Mouse (Mus musculus) midbrain, embryonic 15.5 days (tissue): ENCODE data around the gene Btbd9. TPM values are rescaled to one million over a fixed set of nuclear protein-coding genes. Genes with fewer than 3 reads are reported as not detected.

Experiments used
- ATAC-seq: fragments of 200-750 bp; cut with Nextera tagmentation; replicated peaks from 2 replicates; pipeline ENCODE4 v1.8.0; 2017; ENCODE audit warnings: moderate TSS enrichment
- H3K27ac ChIP-seq: fragments of 300-500 bp; sonication (generic); 2 replicates; pipeline ENCODE4 v1.5.1; 2015; ENCODE audit warnings: mild to moderate bottlenecking, inconsistent platforms
- H3K27me3 ChIP-seq: fragments of 300-500 bp; sonication (generic); replicated peaks from 2 replicates; pipeline ENCODE4 v1.6.1; 2015; ENCODE audit warnings: inconsistent platforms
- H3K36me3 ChIP-seq: fragments of 300-500 bp; sonication (generic); replicated peaks from 2 replicates; pipeline ENCODE4 v1.6.1; 2015; ENCODE audit warnings: inconsistent platforms
- H3K4me1 ChIP-seq: fragments of 300-500 bp; sonication (generic); 2 replicates; pipeline ENCODE4 v1.6.1; 2015; ENCODE audit warnings: inconsistent platforms
- H3K4me2 ChIP-seq: fragments of 300-500 bp; sonication (generic); 2 replicates; pipeline ENCODE4 v1.6.1; 2015; ENCODE audit warnings: inconsistent platforms, mild to moderate bottlenecking, moderate library complexity
- H3K4me3 ChIP-seq: fragments of 300-500 bp; sonication (generic); 2 replicates; pipeline ENCODE4 v1.5.1; 2015; ENCODE audit warnings: mild to moderate bottlenecking, inconsistent platforms
- H3K9ac ChIP-seq: fragments of 300-500 bp; sonication (generic); 2 replicates; pipeline ENCODE4 v1.6.1; 2015; ENCODE audit warnings: mild to moderate bottlenecking, inconsistent platforms
- H3K9me3 ChIP-seq: fragments of 300-500 bp; sonication (generic); 2 replicates; pipeline ENCODE4 v1.6.1; 2016; ENCODE audit warnings: inconsistent platforms
- WGBS: fragments of 180-500 bp; shearing (Covaris S2); methylation state at CpG from one replicate; pipeline ENCODE4 v1.1.7; 2015; ENCODE audit warnings: mixed read lengths; 5-methylcytosine and 5-hydroxymethylcytosine counted together
- polyA plus RNA-seq: library from polyadenylated mRNA; unstranded; fragments of >200 nt; fragmentation: Nextera tagmentation; extraction: Ambion mirVana; gene quantifications from 2 replicates; pipeline ENCODE4 v1.2.1, GENCODE M21; 2015

The Btbd9 gene
- polyA plus RNA-seq, 1 experiment from 2014 or later: 163 TPM

DNA sequence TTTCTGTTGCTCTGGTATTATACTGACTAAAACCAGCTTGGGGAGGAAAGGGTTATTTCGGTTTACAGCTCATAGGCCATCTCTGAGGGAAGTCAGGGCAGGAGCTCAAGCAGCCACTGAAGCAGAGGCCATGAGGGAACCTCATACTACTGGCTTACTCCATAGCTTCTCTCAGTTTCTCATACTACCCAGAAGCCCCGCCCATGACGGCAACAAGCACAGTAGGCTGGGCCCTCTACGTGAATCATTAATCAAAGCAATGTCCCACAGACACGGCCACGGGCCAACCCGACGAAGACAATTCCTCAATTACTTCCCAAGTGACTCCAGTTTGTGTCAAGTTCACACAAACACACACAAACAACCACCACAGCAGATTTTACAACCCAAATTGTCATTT lies 6.1 kb downstream of the Btbd9 start:
- Histone ChIP-seq H3K9ac (no peak overlapping the region), H3K4me2 (no peak overlapping the region), H3K9me3 (no peaks in the 10 kb centered on the region), H3K27me3 (no peaks in the 10 kb centered on the region), H3K4me1 (peaks cover 13% of the 10 kb centered on the region), H3K4me3 (no peak overlapping the region), H3K27ac (no peak overlapping the region), H3K36me3 (no peaks in the 10 kb centered on the region)
- ATAC-seq: no peak
- WGBS: 77% methylated on average over 8 of the region's 8 CpGs

DNA sequence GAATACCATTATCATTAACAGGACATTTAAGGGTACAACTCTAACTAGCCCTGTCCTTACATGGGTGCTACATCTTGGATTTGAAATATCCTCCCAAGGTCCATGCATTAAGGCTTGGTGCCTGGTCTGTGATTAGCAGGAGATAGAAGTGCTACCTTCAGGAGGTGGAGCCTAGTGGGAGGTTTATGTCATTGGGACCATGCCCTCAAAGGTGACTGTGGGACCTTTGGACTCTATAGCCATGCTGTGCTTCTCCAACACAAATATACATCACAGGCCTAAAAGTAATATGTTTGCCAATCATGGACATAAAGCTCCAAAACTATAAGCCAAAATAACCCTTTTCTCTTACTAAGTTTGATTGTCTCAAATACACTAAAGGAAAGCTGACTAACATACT lies 7.8 kb downstream of the Btbd9 start:
- H3K9ac ChIP-seq: no peak overlapping the region
- no peak overlapping the region for H3K4me2 ChIP-seq
- no peaks in the 10 kb centered on the region for H3K4me1 ChIP-seq
- H3K27me3 ChIP-seq: no peaks in the 10 kb centered on the region
- ATAC-seq: no peak
- no peak overlapping the region for H3K4me3 ChIP-seq
- H3K36me3 ChIP-seq: no peaks in the 10 kb centered on the region
- no peaks in the 10 kb centered on the region for H3K9me3 ChIP-seq
- H3K27ac ChIP-seq: no peak overlapping the region

DNA sequence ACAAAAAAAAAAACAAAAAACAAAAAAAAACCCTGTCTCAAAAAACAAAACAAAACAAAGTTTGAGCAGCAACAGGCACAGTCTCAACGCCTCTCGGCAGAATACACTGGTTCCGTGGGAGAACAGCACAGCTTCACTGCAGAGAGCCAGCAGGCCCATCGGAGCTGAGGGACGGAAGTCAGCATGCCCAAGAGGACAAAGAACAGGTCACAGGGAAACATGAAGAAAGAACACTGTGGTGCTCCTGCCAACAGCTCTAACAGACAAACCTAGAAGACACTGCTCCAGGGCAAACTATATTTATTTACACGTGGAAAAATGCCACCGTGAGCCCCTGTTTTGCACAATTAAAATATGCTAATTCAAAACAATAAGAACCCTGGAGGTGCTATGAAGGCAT lies 11.3 kb downstream of the Btbd9 start:
- Histone ChIP-seq H3K36me3 (no peaks in the 10 kb centered on the region), H3K27ac (no peak overlapping the region), H3K4me2 (no peak overlapping the region), H3K9me3 (no peaks in the 10 kb centered on the region), H3K9ac (no peak overlapping the region), H3K27me3 (no peaks in the 10 kb centered on the region), H3K4me3 (no peak overlapping the region), H3K4me1 (no peaks in the 10 kb centered on the region)
- 86% methylated on average over 7 of the region's 7 CpGs for WGBS
- ATAC-seq: no peak

DNA sequence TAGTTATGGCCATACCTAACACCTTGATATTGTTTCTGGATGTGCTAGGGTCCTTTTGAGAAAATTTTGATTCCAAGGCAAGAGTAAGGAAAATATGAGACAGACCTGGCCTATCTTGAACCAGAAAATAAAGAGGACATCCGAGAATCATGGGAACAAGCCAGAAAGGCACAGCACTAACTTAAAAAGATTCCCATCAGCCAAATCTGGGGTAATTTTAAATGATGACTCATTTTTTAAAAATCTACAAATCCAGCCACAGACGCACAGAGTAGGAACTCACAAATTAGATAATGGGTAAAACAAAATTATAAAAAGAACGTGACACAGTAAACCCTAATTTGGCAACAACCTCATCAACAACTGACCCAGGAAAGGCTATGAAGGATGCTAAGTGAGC lies 11.9 kb downstream of the Btbd9 start:
- Histone ChIP-seq H3K27me3 (no peaks in the 10 kb centered on the region), H3K36me3 (no peaks in the 10 kb centered on the region), H3K27ac (no peak overlapping the region), H3K9ac (no peak overlapping the region), H3K4me1 (no peaks in the 10 kb centered on the region), H3K4me3 (no peak overlapping the region), H3K9me3 (no peaks in the 10 kb centered on the region), H3K4me2 (no peak overlapping the region)
- ATAC-seq: no peak
- WGBS: 93% methylated on average over 3 of the region's 3 CpGs

DNA sequence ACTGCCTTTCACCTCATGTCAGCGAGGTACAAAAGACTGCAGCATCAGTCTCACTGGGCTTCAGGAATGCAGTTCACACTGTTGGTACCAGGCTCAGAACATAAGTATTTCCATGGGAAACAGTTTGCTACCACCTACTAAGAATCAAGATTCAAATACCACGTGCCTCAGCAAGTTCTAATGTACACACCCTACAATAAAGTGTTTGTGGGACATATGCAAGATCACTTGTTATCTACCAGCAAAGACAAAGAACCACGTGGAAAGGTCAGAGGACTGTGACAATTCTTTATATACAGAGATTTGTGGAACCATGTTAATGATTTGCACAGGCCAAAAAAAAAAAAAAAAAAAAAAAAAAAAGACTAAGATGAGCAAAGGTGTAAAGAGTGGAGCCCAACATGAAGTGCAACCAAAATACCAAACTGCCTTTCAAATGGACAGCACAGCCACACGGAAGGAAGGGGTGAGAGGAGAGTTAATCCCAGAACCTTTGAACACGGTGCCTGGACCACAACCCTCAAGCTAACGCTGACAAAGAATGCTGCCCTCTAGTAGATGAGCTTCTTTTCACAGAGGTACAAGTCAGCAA lies 12.7 kb downstream of the Btbd9 start:
- Histone ChIP-seq H3K9ac (no peak overlapping the region), H3K27ac (no peak overlapping the region), H3K4me2 (no peak overlapping the region), H3K36me3 (no peaks in the 10 kb centered on the region), H3K9me3 (no peaks in the 10 kb centered on the region), H3K4me3 (no peak overlapping the region), H3K27me3 (no peaks in the 10 kb centered on the region), H3K4me1 (no peaks in the 10 kb centered on the region)
- ATAC-seq: no peak
- 75% methylated on average over 6 of the region's 6 CpGs for WGBS

DNA sequence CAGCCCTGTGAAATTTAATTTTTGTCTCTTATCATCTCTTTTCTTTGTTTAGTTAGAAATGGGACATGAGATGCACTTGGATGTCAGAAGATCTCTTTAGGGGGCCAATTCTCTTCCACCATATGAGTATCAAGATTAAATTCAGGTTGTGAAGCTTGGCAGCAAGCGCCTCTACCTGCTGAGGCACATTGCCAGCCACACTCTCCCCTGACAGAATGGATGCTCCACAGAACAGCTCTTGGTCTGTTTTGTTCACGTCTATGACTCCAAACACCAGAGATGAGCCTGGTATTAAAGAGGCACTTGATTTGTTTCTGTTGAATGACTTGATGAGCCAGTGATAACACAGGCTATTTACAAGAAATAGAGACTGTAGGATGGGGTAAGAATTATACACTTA lies 13.5 kb downstream of the Btbd9 start:
- no peaks in the 10 kb centered on the region for H3K9me3 ChIP-seq
- H3K36me3 ChIP-seq: no peaks in the 10 kb centered on the region
- no peaks in the 10 kb centered on the region for H3K4me1 ChIP-seq
- no peaks in the 10 kb centered on the region for H3K27me3 ChIP-seq
- WGBS: 91% methylated on average over 2 of the region's 2 CpGs
- no peak for ATAC-seq
- H3K27ac ChIP-seq: no peak overlapping the region
- H3K4me2 ChIP-seq: no peak overlapping the region
- H3K9ac ChIP-seq: no peak overlapping the region
- H3K4me3 ChIP-seq: no peak overlapping the region

DNA sequence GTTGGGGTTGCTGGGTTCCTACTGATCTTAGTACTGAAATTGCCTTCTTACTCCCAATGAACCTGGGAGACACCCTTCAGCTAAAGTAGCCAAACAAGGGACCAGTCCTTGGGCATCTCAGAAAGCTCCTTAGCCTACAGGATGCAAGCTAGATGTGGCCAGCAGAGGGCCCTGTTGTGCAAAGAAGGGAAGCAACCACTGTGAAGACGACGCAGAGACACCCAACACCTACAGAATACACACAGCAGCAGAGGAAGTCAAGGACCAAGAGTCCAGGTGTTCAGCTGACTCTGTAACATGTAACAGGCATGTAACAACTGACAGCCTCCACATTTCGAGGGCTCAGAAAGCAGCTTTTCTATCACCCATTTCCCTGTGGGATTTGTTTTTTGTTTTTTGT lies 16.8 kb downstream of the Btbd9 start:
- H3K4me3 ChIP-seq: no peak overlapping the region
- no peaks in the 10 kb centered on the region for H3K4me1 ChIP-seq
- H3K9ac ChIP-seq: no peak overlapping the region
- no peak for ATAC-seq
- no peak overlapping the region for H3K27ac ChIP-seq
- H3K36me3 ChIP-seq: no peaks in the 10 kb centered on the region
- no peaks in the 10 kb centered on the region for H3K27me3 ChIP-seq
- H3K9me3 ChIP-seq: no peaks in the 10 kb centered on the region
- 51% methylated on average over 3 of the region's 3 CpGs for WGBS
- H3K4me2 ChIP-seq: no peak overlapping the region

DNA sequence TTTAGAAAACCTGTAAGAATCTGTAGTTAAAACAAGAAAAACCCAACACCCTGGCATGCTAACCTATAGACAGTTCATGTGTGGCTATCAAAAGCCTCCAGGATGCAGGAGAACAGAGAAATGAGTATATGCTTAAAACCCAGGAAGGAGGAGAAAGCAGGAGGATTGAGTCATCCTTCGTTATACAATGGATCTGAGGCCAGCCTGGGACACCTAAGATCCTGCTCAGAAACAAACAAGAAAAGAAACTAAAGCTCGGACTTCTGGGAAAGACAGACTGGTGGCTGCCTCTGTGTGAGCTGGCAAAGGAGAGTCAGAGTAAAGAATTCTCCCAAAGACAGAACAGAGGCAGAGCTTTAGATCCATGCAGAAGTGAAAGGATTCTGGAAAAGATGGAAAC lies 17.7 kb downstream of the Btbd9 start:
- no peak for ATAC-seq
- 69% methylated on average over 2 of the region's 2 CpGs for WGBS
- H3K27ac ChIP-seq: no peak overlapping the region

DNA sequence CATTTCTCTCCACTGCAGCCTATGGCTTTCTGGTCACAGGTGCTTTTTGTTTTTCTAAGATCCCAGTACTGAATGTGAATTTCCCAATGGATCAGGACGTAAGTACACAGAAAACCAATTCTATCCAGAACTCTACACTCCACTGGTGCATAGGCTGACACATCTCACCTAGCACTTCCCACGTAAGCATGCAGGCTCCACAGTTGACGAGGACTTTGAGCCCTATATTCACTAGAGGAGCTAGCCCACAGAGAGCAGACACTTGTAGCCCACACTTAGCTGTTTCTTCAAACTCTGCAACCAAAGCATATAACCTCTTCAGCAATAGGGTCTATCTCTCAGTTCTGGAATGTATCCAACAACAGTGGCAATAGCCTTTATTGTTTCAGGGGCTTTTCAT lies 19.8 kb downstream of the Btbd9 start:
- Histone ChIP-seq H3K4me2 (no peak overlapping the region), H3K4me1 (no peaks in the 10 kb centered on the region), H3K4me3 (no peak overlapping the region), H3K27me3 (no peaks in the 10 kb centered on the region), H3K36me3 (no peaks in the 10 kb centered on the region), H3K9ac (no peak overlapping the region), H3K9me3 (no peaks in the 10 kb centered on the region), H3K27ac (no peak overlapping the region)
- 89% methylated on average over 3 of the region's 3 CpGs for WGBS
- ATAC-seq: no peak

More for the DNA sequence above, 17.7 kb downstream of the Btbd9 start:
- no peaks in the 10 kb centered on the region for H3K36me3 ChIP-seq
- H3K4me3 ChIP-seq: no peak overlapping the region
- no peak overlapping the region for H3K9ac ChIP-seq
- H3K9me3 ChIP-seq: no peaks in the 10 kb centered on the region
- H3K27me3 ChIP-seq: no peaks in the 10 kb centered on the region
- no peaks in the 10 kb centered on the region for H3K4me1 ChIP-seq
- H3K4me2 ChIP-seq: no peak overlapping the region

DNA sequence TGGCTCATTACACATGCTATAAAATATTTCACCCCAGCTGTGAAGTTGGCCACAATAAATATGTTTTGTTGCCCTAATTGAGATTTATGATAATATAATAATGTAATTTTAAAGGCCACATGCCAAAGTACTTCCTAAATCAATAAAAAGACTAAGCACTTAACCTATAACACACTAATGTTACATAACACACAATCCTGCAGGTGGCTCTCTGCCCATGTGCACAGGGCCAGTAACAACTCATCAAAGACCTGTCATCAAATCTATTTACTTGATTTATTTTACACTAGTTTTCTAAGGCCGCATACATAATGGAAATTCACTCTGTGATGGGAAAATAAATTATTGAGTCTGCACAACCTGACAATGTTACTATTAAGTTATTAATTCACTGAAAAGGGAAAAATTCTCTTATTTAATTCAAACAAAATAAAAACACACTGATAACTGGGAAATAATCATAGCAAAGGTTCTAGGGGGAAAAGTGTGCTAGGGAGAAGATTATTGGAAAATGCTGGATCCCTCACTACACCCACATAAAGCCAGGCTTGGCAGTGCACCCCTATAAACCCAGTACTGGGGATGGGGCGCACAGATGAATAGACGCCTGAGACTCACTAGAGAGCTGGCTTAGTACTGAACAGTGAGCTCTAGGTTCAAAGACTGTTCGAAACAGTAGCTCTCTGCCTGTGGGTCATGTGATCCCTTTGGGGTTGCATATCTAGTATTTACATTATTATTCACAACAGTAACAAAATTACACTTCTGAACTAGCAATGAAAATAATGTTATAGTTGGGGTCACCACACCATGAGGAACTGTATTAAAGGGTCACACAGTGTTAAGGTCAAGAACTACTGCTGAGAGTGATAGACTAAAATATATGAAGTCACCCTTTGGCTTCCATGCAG lies 23.0 kb downstream of the Btbd9 start:
- no peak for ATAC-seq
- WGBS: 88% methylated on average over 4 of the region's 4 CpGs
- Histone ChIP-seq H3K27ac (no peak overlapping the region), H3K36me3 (no peaks in the 10 kb centered on the region), H3K9ac (no peak overlapping the region), H3K4me3 (no peak overlapping the region), H3K9me3 (no peaks in the 10 kb centered on the region), H3K27me3 (no peaks in the 10 kb centered on the region), H3K4me2 (no peak overlapping the region), H3K4me1 (no peaks in the 10 kb centered on the region)

DNA sequence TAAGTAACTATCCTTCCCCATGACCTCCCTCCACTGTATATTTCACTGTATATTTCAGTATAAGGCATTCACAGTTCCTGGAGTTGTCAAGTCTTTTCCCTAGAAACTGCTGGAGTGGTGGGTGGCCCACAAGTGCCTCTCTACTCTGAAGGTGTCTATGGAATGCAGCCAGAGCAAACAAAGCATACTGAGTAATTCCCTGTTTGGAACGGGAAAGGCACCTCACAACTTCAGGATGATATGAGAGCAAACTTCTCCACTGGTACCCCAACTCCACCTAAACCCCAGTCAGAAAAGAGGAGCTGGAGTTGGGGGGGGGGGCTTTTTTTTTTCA lies 25.5 kb downstream of the Btbd9 start:
- Histone ChIP-seq H3K27me3 (no peaks in the 10 kb centered on the region), H3K36me3 (no peaks in the 10 kb centered on the region), H3K9ac (no peak overlapping the region), H3K4me2 (no peak overlapping the region), H3K4me3 (no peak overlapping the region), H3K4me1 (peaks cover 8% of the 10 kb centered on the region), H3K9me3 (no peaks in the 10 kb centered on the region), H3K27ac (no peak overlapping the region)
- ATAC-seq: no peak
- 31% methylated on average over 1 of the region's 1 CpGs for WGBS

DNA sequence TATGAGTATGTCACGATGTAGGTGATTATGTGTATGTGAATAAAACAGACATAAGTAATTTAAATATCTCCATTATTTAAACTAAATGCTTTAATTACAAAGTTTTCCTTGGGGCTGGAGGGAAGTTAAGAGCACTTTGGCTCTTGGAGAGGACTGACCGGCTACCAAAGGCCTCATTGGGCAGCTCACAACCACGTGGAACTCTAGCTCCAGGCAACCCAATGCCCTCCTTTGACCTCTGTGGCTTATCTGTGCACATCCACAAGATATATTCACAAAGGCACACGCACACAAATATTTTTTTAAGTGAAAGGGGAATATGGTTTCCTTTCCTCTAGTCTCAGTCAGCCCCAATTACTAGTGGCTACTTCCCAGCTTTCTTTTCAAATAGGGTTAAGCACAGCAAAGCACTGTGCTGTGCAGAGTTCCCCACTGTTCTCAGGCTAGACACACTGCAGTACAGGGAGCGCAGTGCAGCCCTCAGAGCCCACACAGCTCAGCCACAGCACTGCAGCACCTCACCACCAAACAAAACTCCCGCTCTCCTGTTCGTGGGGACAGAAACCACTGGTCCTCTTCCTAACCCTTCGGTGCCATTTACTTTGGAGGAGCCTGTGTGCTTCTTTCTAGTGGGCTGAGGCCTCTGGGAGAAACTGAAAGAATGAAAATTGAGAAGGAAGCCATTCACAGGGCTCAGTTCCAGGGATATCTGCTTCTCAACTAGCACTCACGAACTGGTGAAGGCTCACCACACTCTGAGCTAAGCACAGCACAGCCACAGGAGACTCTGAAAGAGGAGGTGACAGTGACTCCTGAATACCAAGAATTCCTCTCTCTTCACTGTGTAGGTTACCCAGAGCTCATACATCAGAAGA lies 26.2 kb downstream of the Btbd9 start:
- H3K27ac ChIP-seq: no peak overlapping the region
- H3K4me3 ChIP-seq: no peak overlapping the region
- no peak for ATAC-seq
- no peaks in the 10 kb centered on the region for H3K9me3 ChIP-seq
- H3K4me1 ChIP-seq: peaks cover 8% of the 10 kb centered on the region
- H3K4me2 ChIP-seq: no peak overlapping the region
- WGBS: 53% methylated on average over 9 of the region's 9 CpGs
- H3K9ac ChIP-seq: no peak overlapping the region
- no peaks in the 10 kb centered on the region for H3K27me3 ChIP-seq
- H3K36me3 ChIP-seq: no peaks in the 10 kb centered on the region
